Mouse (Mus musculus) lung, postnatal 14 days (tissue): ENCODE measurements around the gene Traf1.
A peak's percentile ranks its signal among the peaks of the same experiment; 100 is the strongest.

Source experiments
- DNase-seq: peaks from one replicate; pipeline ENCODE4 v3.0.0; 2021

Traf1 gene

GRCm38 (mm10) chr2:34966243-34966934 lies 4.8 kb upstream of the Traf1 start:
- DNase-seq, result no peak

GRCm38 (mm10) chr2:34965806-34966205 lies 4.2 kb upstream of the Traf1 start:
- no peak for DNase-seq

GRCm38 (mm10) chr2:34965293-34965692 lies 3.7 kb upstream of the Traf1 start:
- peak; percentile 67 for DNase-seq

- no peak for DNase-seq
Observed at GRCm38 (mm10) chr2:34964651-34965050, 3.1 kb upstream of the Traf1 start.

GRCm38 (mm10) chr2:34964230-34964629 lies 2.7 kb upstream of the Traf1 start:
- DNase-seq, result no peak

- DNase-seq, result no peak
Observed at GRCm38 (mm10) chr2:34963371-34963956, 1.9 kb upstream of the Traf1 start.

- no peak for DNase-seq
Observed at GRCm38 (mm10) chr2:34962893-34963292, 1.3 kb upstream of the Traf1 start.

- DNase-seq, result no peak
Observed at GRCm38 (mm10) chr2:34962211-34962610, 639 bp upstream of the Traf1 start.

- no peak for DNase-seq
Observed at GRCm38 (mm10) chr2:34960966-34961365, 606 bp downstream of the Traf1 start.

GRCm38 (mm10) chr2:34960466-34960865 lies 1.1 kb downstream of the Traf1 start:
- peak; percentile 28 for DNase-seq

- DNase-seq, result no peak
Observed at GRCm38 (mm10) chr2:34958582-34958981, 3.0 kb downstream of the Traf1 start.

- no peak for DNase-seq
Observed at GRCm38 (mm10) chr2:34958036-34958435, 3.5 kb downstream of the Traf1 start.

GRCm38 (mm10) chr2:34957405-34957804 lies 4.2 kb downstream of the Traf1 start:
- DNase-seq, result no peak

- DNase-seq, result no peak
Observed at GRCm38 (mm10) chr2:34956941-34957340, 4.6 kb downstream of the Traf1 start.

GRCm38 (mm10) chr2:34954344-34954743 lies 7.2 kb downstream of the Traf1 start:
- DNase-seq, result no peak

- no peak for DNase-seq
Observed at GRCm38 (mm10) chr2:34953547-34954116, 7.9 kb downstream of the Traf1 start.

GRCm38 (mm10) chr2:34953018-34953417 lies 8.6 kb downstream of the Traf1 start:
- no peak for DNase-seq

GRCm38 (mm10) chr2:34951469-34951868 lies 10.1 kb downstream of the Traf1 start:
- no peak for DNase-seq

GRCm38 (mm10) chr2:34948622-34949021 lies 12.9 kb downstream of the Traf1 start:
- no peak for DNase-seq

- DNase-seq, result no peak
Observed at GRCm38 (mm10) chr2:34946046-34946445, 15.5 kb downstream of the Traf1 start.

- DNase-seq, result no peak
Observed at GRCm38 (mm10) chr2:34945580-34945979, 16.0 kb downstream of the Traf1 start.

GRCm38 (mm10) chr2:34944761-34945160 lies 16.8 kb downstream of the Traf1 start:
- peak; percentile 79 for DNase-seq

GRCm38 (mm10) chr2:34943556-34944120 lies 17.9 kb downstream of the Traf1 start:
- DNase-seq, result no peak

- no peak for DNase-seq
Observed at GRCm38 (mm10) chr2:34941061-34941675, 20.4 kb downstream of the Traf1 start.
